Mouse (Mus musculus) erythroblast, embryonic 14.5 days (primary cell): ENCODE data around the gene Fto. TPM values are rescaled to one million over a fixed set of nuclear protein-coding genes. Genes with fewer than 3 reads are reported as not detected.

Experiments used
- H3K27me3 ChIP-seq: 2 replicates; pipeline ENCODE4 v1.6.1; 2012; ENCODE audit warnings: inconsistent platforms; ENCODE audit not compliant: control insufficient read depth
- H3K36me3 ChIP-seq: 2 replicates; pipeline ENCODE4 v1.6.1; 2012; ENCODE audit warnings: mild to moderate bottlenecking, inconsistent platforms; ENCODE audit not compliant: control insufficient read depth
- H3K4me1 ChIP-seq: 2 replicates; pipeline ENCODE4 v1.6.1; 2012; ENCODE audit warnings: inconsistent platforms; ENCODE audit not compliant: control insufficient read depth
- H3K4me3 ChIP-seq: replicated peaks from 2 replicates; pipeline ENCODE3; 2012; ENCODE audit warnings: moderate library complexity, mild to moderate bottlenecking, inconsistent platforms
- H3K9me3 ChIP-seq: 2 replicates; pipeline ENCODE4 v1.6.1; 2012; ENCODE audit warnings: low read length, inconsistent platforms, mixed read lengths; ENCODE audit not compliant: control insufficient read depth
- GATA1 ChIP-seq: IDR thresholded peaks from 2 replicates; pipeline ENCODE4 v1.6.1; 2012; ENCODE audit warnings: low read length, inconsistent platforms, mixed read lengths
- TAL1 ChIP-seq: IDR thresholded peaks from 3 replicates; pipeline ENCODE4 v1.6.1; 2012; ENCODE audit warnings: low read length, inconsistent platforms, mixed read lengths
- polyA plus RNA-seq: library from polyadenylated mRNA; stranded (reverse); fragments of >175 nt; gene quantifications from 2 replicates; pipeline ENCODE4 v1.2.3, GENCODE M21; 2012

Gene Fto
- polyA plus RNA-seq, 1 experiment = 0.33 TPM

DNA sequence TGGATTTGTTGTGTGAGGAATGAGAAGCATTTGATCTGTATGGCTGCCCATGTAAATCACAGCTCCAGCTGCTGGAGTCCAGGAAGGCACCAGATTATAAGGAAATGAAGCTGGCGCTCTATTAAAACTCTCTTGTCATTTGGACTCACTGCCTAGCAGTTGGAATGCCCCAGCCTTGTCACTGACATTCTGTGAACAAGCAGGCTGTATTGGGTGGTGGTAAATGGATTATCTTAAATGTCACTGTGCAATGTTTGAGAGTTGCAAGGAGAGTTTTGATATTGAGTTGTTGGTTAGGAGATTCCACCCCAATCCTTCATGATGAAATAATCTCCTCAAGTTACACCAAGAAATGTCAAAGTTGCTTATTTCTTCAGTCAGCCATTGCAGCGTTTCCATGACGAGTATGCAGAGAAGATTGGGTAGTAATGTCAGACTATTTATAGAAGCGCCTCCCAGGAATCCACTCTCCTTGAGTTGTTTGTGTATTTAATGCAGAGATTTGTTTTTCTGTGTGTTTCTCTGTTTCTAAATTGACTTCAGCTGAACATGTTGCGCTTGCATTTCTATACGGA lies 246.8 kb downstream of the Fto start:
- H3K4me3 ChIP-seq = no peak overlapping the region
- TF ChIP-seq GATA1 (no peak), TAL1 (no peak)

DNA sequence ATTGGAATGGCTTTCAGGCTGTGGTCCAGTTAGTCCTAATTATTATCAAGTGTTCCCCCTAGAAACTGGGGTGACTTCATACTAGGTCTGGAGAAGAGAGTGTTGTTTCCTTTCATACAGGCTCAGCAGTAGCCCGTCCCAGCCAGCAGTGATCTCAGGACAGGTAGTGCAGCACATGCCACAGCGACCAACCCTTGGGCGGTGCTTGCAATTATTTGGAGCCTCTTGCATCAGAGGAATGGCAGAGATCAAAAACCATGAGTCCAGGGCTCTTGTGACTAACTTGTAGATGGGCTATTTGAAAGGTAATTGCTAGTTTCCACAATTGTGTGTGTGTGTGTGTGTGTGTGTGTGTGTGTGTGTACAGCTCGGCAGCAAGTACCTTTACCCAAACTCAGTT lies 247.9 kb downstream of the Fto start:
- Histone ChIP-seq H3K4me3 (no peak overlapping the region), H3K36me3 (no peaks in the 10 kb centered on the region; the same call in 1 of the 2 replicates), H3K4me1 (no peaks in the 10 kb centered on the region), H3K27me3 (no peaks in the 10 kb centered on the region), H3K9me3 (no peaks in the 10 kb centered on the region; the same call in 1 of the 2 replicates)
- no peak for TF ChIP-seq GATA1
- TF ChIP-seq TAL1 = no peak

More for the DNA sequence above, 246.8 kb downstream of the Fto start:
- no peaks in the 10 kb centered on the region; the same call in 1 of the 2 replicates for H3K36me3 ChIP-seq
- no peaks in the 10 kb centered on the region for H3K4me1 ChIP-seq
- no peaks in the 10 kb centered on the region; the same call in 1 of the 2 replicates for H3K9me3 ChIP-seq
- no peaks in the 10 kb centered on the region for H3K27me3 ChIP-seq

DNA sequence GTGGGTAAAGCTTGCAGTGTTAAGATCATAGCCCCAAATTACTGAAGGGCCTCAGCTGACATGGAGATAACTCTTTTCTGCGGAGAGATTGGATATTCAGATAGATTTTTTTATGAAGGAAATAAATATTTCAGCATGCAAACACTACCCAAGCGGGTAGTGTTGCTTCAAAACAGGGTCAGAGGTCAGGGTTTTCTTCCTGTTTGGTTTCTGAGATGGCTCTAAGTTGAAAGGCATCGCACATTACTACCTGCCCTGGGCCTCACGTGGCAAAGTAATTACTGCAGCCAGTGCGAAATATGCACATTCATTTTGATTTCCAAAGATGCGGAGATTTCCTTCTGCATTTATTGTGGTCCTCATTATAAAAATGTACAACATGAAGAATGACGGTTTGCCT lies 249.3 kb downstream of the Fto start:
- TF ChIP-seq TAL1 (no peak), GATA1 (no peak)
- H3K36me3 ChIP-seq = no peaks in the 10 kb centered on the region; the same call in 1 of the 2 replicates
- H3K4me3 ChIP-seq = no peak overlapping the region
- no peaks in the 10 kb centered on the region for H3K4me1 ChIP-seq
- H3K27me3 ChIP-seq = no peaks in the 10 kb centered on the region
- H3K9me3 ChIP-seq = no peaks in the 10 kb centered on the region; the same call in 1 of the 2 replicates

DNA sequence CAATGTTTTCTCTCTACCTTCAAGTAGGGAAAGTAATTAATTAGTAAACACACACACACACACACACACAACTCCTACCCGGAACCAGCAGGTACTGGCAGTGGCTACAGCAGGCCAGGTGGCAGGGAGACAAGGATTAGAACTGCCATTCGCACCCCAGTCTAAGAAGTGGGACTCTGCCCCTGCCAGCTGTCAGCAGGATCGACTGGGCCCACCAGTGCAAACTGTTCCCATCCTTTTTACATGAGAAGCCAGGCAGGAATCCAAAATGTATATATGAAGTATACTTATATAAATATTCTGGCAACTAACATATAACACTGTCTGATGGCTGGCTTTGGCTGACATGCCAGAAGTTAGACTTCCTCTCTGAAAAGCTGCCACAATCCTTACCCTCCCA lies 250.0 kb downstream of the Fto start:
- H3K4me3 ChIP-seq = no peak overlapping the region
- H3K27me3 ChIP-seq = no peaks in the 10 kb centered on the region
- no peaks in the 10 kb centered on the region for H3K4me1 ChIP-seq
- no peak for TF ChIP-seq TAL1
- TF ChIP-seq GATA1 = no peak
- no peaks in the 10 kb centered on the region; the same call in 1 of the 2 replicates for H3K9me3 ChIP-seq
- no peaks in the 10 kb centered on the region; the same call in 1 of the 2 replicates for H3K36me3 ChIP-seq

DNA sequence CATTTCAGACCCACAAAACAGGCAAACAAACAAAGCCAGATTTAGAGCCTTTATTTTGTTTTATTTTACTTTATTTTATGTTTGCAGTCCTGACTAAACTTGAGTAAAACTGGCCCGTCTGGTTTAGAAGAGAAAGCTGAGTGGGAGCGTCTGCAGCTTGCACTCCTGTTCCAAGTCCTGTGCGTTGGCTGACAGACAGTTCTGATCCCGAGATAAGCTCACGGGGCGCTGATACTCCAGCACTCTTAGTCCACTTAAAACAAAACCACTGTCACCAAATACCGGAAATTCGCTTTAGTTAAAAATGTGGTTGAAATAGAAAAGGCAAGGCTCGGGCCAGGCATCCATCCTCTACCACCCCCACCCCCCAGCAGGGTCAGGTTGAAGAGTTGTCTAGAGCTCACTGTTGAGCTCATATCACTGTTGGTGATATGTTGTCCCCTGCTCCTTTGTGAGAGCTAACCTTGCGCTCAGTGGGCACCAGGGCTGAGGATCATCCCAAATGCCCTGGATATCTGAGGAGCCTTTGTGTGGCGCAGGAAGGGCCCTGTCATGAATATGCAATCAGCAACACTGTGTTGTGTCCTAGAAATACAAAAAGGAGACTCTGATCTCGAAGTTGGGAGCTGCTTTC lies 252.7 kb downstream of the Fto start:
- Histone ChIP-seq H3K4me1 (no peaks in the 10 kb centered on the region), H3K36me3 (no peaks in the 10 kb centered on the region), H3K27me3 (no peaks in the 10 kb centered on the region), H3K9me3 (no peaks in the 10 kb centered on the region; the same call in 1 of the 2 replicates), H3K4me3 (no peak overlapping the region)
- TF ChIP-seq TAL1 (no peak), GATA1 (no peak)

DNA sequence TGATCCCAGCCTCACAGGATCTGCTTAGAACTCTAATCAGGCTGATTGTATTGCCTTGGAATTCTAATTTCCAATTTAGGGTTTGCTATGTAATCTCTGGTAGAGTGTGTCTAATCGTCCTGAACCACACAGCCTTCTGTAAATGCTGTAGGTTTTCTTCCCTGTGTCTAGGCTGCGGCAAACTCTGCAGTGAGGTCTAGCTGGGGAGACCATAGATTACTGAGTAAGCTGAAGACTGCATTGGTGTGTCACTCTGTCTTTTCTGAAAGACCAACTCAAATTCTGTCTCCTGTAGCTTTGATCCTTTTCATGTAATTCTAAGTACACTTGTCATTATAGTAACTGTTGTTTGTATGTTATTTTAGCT lies 253.2 kb downstream of the Fto start:
- no peaks in the 10 kb centered on the region for H3K36me3 ChIP-seq
- H3K4me1 ChIP-seq = no peaks in the 10 kb centered on the region
- no peak overlapping the region for H3K4me3 ChIP-seq
- H3K27me3 ChIP-seq = no peaks in the 10 kb centered on the region
- TF ChIP-seq GATA1 = no peak
- no peak for TF ChIP-seq TAL1
- H3K9me3 ChIP-seq = no peaks in the 10 kb centered on the region; the same call in 1 of the 2 replicates

DNA sequence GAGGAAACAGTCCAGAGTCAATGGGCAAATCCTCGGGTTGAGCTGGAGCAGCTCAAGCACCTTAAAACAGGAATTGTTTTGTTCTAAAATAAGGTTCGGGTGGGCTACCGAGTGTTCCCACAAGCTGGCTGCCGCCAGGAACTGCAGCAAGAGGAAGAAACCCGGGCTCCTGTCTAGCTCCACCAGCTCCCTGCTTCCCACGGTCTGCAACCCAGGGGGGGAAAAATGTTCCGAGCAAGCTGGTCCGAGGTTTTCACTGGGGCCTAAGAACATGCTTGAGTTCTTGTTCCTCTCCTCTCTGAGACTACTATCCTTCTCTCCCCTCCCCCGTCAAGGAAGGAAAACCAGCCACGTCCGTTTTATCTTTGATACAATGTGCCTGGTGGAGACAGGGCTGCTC lies 256.5 kb downstream of the Fto start:
- Histone ChIP-seq H3K4me3 (no peak overlapping the region), H3K9me3 (no peaks in the 10 kb centered on the region), H3K27me3 (no peaks in the 10 kb centered on the region), H3K36me3 (no peaks in the 10 kb centered on the region), H3K4me1 (no peaks in the 10 kb centered on the region)
- no peak for TF ChIP-seq TAL1
- TF ChIP-seq GATA1 = no peak

DNA sequence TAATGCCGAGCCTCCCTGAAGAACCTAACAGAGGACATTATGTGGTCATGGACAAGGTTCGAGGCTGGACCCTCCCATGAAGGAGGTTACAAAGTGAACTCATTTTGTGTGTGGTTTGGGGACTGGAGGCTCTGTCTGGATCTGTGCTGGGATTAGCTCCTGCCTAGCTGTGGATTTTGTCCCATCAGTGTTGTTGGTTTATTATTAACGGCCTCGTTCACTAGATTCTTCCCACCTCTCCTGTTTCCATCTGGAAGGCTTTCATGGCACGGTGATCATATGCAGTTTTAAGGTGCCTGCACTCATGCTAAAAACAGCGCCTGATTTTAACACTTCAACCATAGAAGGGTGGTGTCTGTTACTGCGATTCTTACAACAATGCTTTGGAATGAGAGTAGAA lies 257.5 kb downstream of the Fto start:
- Histone ChIP-seq H3K27me3 (no peaks in the 10 kb centered on the region), H3K36me3 (no peaks in the 10 kb centered on the region), H3K4me1 (no peaks in the 10 kb centered on the region), H3K9me3 (no peaks in the 10 kb centered on the region), H3K4me3 (no peak overlapping the region)
- TF ChIP-seq GATA1 (no peak), TAL1 (no peak)

DNA sequence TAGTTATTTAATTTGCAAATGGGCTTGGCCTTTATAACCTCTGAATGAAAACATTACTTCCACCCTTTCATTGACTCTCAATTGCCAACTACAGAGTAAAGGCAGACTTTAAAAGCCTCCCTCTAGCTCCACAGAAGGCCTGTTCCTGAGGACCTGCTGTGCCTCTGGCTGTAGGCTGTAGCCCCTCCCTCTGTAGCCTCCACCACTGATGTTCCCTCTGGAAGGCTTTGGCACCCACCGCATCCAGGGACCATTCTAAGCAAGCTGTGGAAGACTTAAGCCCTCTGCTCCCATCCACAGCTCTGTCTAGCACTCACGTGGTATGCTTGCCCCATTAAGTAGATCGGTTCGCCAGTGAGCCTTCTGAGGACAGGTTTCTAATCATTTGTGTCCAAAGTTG lies 258.7 kb downstream of the Fto start:
- Histone ChIP-seq H3K4me3 (no peak overlapping the region), H3K36me3 (no peaks in the 10 kb centered on the region)
- TF ChIP-seq GATA1 = no peak
- TF ChIP-seq TAL1 = no peak

More for the DNA sequence above, 258.7 kb downstream of the Fto start:
- no peaks in the 10 kb centered on the region for H3K9me3 ChIP-seq
- H3K27me3 ChIP-seq = no peaks in the 10 kb centered on the region
- H3K4me1 ChIP-seq = no peaks in the 10 kb centered on the region
